Mouse (Mus musculus) CH12.LX (cell line): ENCODE measurements around the gene Irf2bp2. TPM values are rescaled to one million over a fixed set of nuclear protein-coding genes. Genes with fewer than 3 reads are reported as not detected.

Experiments used
- DNase-seq: peaks from one replicate; pipeline ENCODE4 v3.0.0-alpha.2; 2013; ENCODE audit errors: extremely low read depth
- H3K27ac ChIP-seq: 2 replicates; pipeline ENCODE4 v1.5.1; 2012; ENCODE audit warnings: low read depth, mild to moderate bottlenecking, control low read depth, moderate library complexity; ENCODE audit not compliant: insufficient read depth
- H3K27me3 ChIP-seq: replicated peaks from 2 replicates; pipeline ENCODE3; 2012; ENCODE audit warnings: inconsistent platforms
- H3K36me3 ChIP-seq, 2 experiments: replicated peaks in 1 of 2; 2 replicates each; pipeline versions ENCODE3 to v1.6.1; 2012; ENCODE audit warnings: inconsistent platforms in 1 of 2, low read length in 1 of 2, mild to moderate bottlenecking in 1 of 2, mixed read lengths in 1 of 2, moderate library complexity in 1 of 2; ENCODE audit not compliant: control insufficient read depth in 1 of 2, insufficient read depth in 1 of 2
- H3K4me1 ChIP-seq, 2 experiments: 2 replicates each; pipeline ENCODE4 v1.6.1; 2012; ENCODE audit warnings: inconsistent platforms in 1 of 2, moderate library complexity in 1 of 2; ENCODE audit not compliant: insufficient read depth in 2 of 2, control insufficient read depth in 1 of 2
- H3K4me2 ChIP-seq: 2 replicates; pipeline ENCODE4 v1.6.1; 2012; ENCODE audit warnings: low read depth, mild to moderate bottlenecking, control low read depth; ENCODE audit not compliant: poor library complexity, insufficient read depth, severe bottlenecking
- H3K4me3 ChIP-seq, 3 experiments: fragments of 150-350 bp in 1 of 3; sonication (generic) in 1 of 3; replicated peaks in 1 of 3; 2 replicates each; pipeline versions ENCODE3 to v1.5.1; 2011 to 2012; ENCODE audit warnings: low read depth in 2 of 3, low read length in 2 of 3, mild to moderate bottlenecking in 2 of 3, moderate library complexity in 2 of 3, control low read depth in 1 of 3, improper control_type of control experiment in 1 of 3, inconsistent platforms in 1 of 3, mixed read lengths in 1 of 3; ENCODE audit not compliant: poor library complexity in 1 of 3
- H3K79me2 ChIP-seq: replicated peaks from 2 replicates; pipeline ENCODE4 v1.6.1; 2012; ENCODE audit warnings: mild to moderate bottlenecking, moderate library complexity; ENCODE audit not compliant: control insufficient read depth, poor library complexity, insufficient read depth, severe bottlenecking; ENCODE audit errors: extremely low read depth
- H3K9ac ChIP-seq: 2 replicates; pipeline ENCODE4 v1.6.1; 2012; ENCODE audit warnings: low read depth, mild to moderate bottlenecking, control low read depth, moderate library complexity; ENCODE audit not compliant: insufficient read depth
- H3K9me3 ChIP-seq: replicated peaks from 2 replicates; pipeline ENCODE3; 2012; ENCODE audit warnings: low read length, inconsistent platforms, mixed read lengths
- BHLHE40 ChIP-seq: IDR thresholded peaks from 2 replicates; pipeline ENCODE4 v1.6.1; 2011; ENCODE audit warnings: mild to moderate bottlenecking, low read depth, low read length, improper control_type of control experiment
- CTCF ChIP-seq, 2 experiments: IDR thresholded peaks in 1 of 2; conservative IDR thresholded peaks in 1 of 2; 2 replicates each; pipeline ENCODE4 v1.5.1; 2011 to 2012; ENCODE audit warnings: low read depth in 2 of 2, low read length in 2 of 2, improper control_type of control experiment in 1 of 2, inconsistent platforms in 1 of 2, mild to moderate bottlenecking in 1 of 2, moderate library complexity in 1 of 2
- E2F4 ChIP-seq: IDR thresholded peaks from 2 replicates; pipeline ENCODE4 v1.6.1; 2011; ENCODE audit warnings: low read depth, low read length, improper control_type of control experiment; ENCODE audit not compliant: insufficient replicate concordance
- ELF1 ChIP-seq: IDR thresholded peaks from 2 replicates; pipeline ENCODE4 v1.6.1; 2014; ENCODE audit warnings: low read depth, mild to moderate bottlenecking, inconsistent platforms, low read length, improper control_type of control experiment
- EP300 ChIP-seq: IDR thresholded peaks from 2 replicates; pipeline ENCODE4 v1.6.1; 2011; ENCODE audit warnings: low read length, improper control_type of control experiment
- ETS1 ChIP-seq: conservative IDR thresholded peaks from 2 replicates; pipeline ENCODE4 v1.6.1; 2012; ENCODE audit warnings: low read depth, mild to moderate bottlenecking, inconsistent platforms, low read length, improper control_type of control experiment, moderate library complexity
- GABPA ChIP-seq: IDR thresholded peaks from 2 replicates; pipeline ENCODE4 v1.6.1; 2012; ENCODE audit warnings: low read depth, low read length, improper control_type of control experiment, inconsistent platforms; ENCODE audit not compliant: insufficient replicate concordance
- HCFC1 ChIP-seq: IDR thresholded peaks from 2 replicates; pipeline ENCODE4 v1.6.1; 2012; ENCODE audit warnings: low read depth, mild to moderate bottlenecking, inconsistent platforms, low read length, improper control_type of control experiment
- IRF4 ChIP-seq: IDR thresholded peaks from 2 replicates; pipeline ENCODE4 v1.6.1; 2014; ENCODE audit warnings: low read depth, mild to moderate bottlenecking, inconsistent platforms, low read length, improper control_type of control experiment
- JUN ChIP-seq: IDR thresholded peaks from 2 replicates; pipeline ENCODE4 v1.6.1; 2011; ENCODE audit warnings: low read depth, mild to moderate bottlenecking, low read length, improper control_type of control experiment, moderate library complexity; ENCODE audit not compliant: insufficient read depth
- JUND ChIP-seq: conservative IDR thresholded peaks from 2 replicates; pipeline ENCODE4 v1.6.1; 2011; ENCODE audit warnings: low read depth, low read length, improper control_type of control experiment
- MAX ChIP-seq: IDR thresholded peaks from 2 replicates; pipeline ENCODE4 v1.6.1; 2011; ENCODE audit warnings: low read length, improper control_type of control experiment
- MEF2A ChIP-seq: IDR thresholded peaks from 2 replicates; pipeline ENCODE4 v1.6.1; 2014; ENCODE audit warnings: low read depth, mild to moderate bottlenecking, inconsistent platforms, low read length, improper control_type of control experiment, borderline replicate concordance
- MYC ChIP-seq: IDR thresholded peaks from 2 replicates; pipeline ENCODE4 v1.6.1; 2011; ENCODE audit warnings: low read depth, mild to moderate bottlenecking, improper control_type of control experiment, low read length
- NELFE ChIP-seq: IDR thresholded peaks from 2 replicates; pipeline ENCODE4 v1.6.1; 2011; ENCODE audit warnings: low read depth, low read length, improper control_type of control experiment
- NRF1 ChIP-seq: IDR thresholded peaks from 2 replicates; pipeline ENCODE4 v1.6.1; 2014; ENCODE audit warnings: low read depth, mild to moderate bottlenecking, inconsistent platforms, low read length, improper control_type of control experiment, moderate library complexity
- RAD21 ChIP-seq: IDR thresholded peaks from 2 replicates; pipeline ENCODE4 v1.6.1; 2011; ENCODE audit warnings: low read depth, mild to moderate bottlenecking, low read length, improper control_type of control experiment, moderate library complexity
- RCOR1 ChIP-seq: conservative IDR thresholded peaks from 2 replicates; pipeline ENCODE4 v1.6.1; 2012; ENCODE audit warnings: low read depth, mild to moderate bottlenecking, inconsistent platforms, low read length, improper control_type of control experiment
- SIN3A ChIP-seq: IDR thresholded peaks from 2 replicates; pipeline ENCODE4 v1.6.1; 2012; ENCODE audit warnings: low read length, improper control_type of control experiment, inconsistent platforms
- TBP ChIP-seq: conservative IDR thresholded peaks from 2 replicates; pipeline ENCODE4 v1.6.1; 2011; ENCODE audit warnings: low read depth, low read length, improper control_type of control experiment
- TCF12 ChIP-seq: IDR thresholded peaks from 2 replicates; pipeline ENCODE4 v1.6.1; 2014; ENCODE audit warnings: low read depth, mild to moderate bottlenecking, inconsistent platforms, low read length, improper control_type of control experiment
- USF1 ChIP-seq: IDR thresholded peaks from 2 replicates; pipeline ENCODE4 v1.6.1; 2014; ENCODE audit warnings: low read depth, mild to moderate bottlenecking, inconsistent platforms, low read length, improper control_type of control experiment
- ZC3H11A ChIP-seq: IDR thresholded peaks from 2 replicates; pipeline ENCODE4 v1.6.1; 2012; ENCODE audit warnings: low read depth, mild to moderate bottlenecking, inconsistent platforms, low read length, improper control_type of control experiment
- ZNF384 ChIP-seq: IDR thresholded peaks from 2 replicates; pipeline ENCODE4 v1.6.1; 2012; ENCODE audit warnings: low read depth, low read length, improper control_type of control experiment, inconsistent platforms
- dilution Hi-C: fragments of 300-500 bp; cut with MboI; formaldehyde crosslinking; loops from 2 replicates; pipeline ENCODE4 v1.14.3; 2020; ENCODE audit warnings: low sequenced_read_pairs; ENCODE audit not compliant: extremely low pct_unique_long_range_greater_than_20kb, extremely low pct_ligation_motif_present
- in situ Hi-C: fragments of 300-500 bp; cut with MboI; formaldehyde crosslinking; loops from 3 replicates; pipeline ENCODE4 v1.14.3; 2019; ENCODE audit warnings: low sequenced_read_pairs, low pct_ligation_motif_present, low pct_unique_long_range_greater_than_20kb, mixed read lengths
- polyA plus RNA-seq: library from polyadenylated mRNA; unstranded; fragments of >175 nt; gene quantifications from 2 replicates; pipeline ENCODE4 v1.2.1, GENCODE M21; 2012; ENCODE audit warnings: low read depth; ENCODE audit not compliant: insufficient read length
- total RNA-seq, 2 experiments: library from RNA; depleted of rRNA; stranded (reverse); fragments of 300-350 nt in 1 of 2; fragments of >200 nt in 1 of 2; gene quantifications; 2 replicates each; pipeline ENCODE4 v1.2.3; 2012 to 2014

The Irf2bp2 gene
- total and polyA plus RNA-seq, 3 experiments = 19.9 to 31.2 (median 28.6) TPM

- Histone ChIP-seq H3K27ac (no peak overlapping the region), H3K4me1 (peaks cover 12 to 20% of the 10 kb centered on the region in 2 experiments), H3K79me2 (no peaks in the 10 kb centered on the region), H3K27me3 (no peaks in the 10 kb centered on the region), H3K4me3 (no peak overlapping the region), H3K9ac (no peak overlapping the region), H3K4me2 (no peak overlapping the region), H3K36me3 (no peaks in the 10 kb centered on the region), H3K9me3 (peaks cover 18% of the 10 kb centered on the region)
- dilution Hi-C loops = no loop called here
- in situ Hi-C loops = no loop called here
- DNase-seq = no peak
- no peak for TF ChIP-seq RCOR1
- TF ChIP-seq RAD21 = no peak
- no peak for TF ChIP-seq BHLHE40
- no peak for TF ChIP-seq MAX
- TF ChIP-seq NELFE = no peak
- TF ChIP-seq EP300 = no peak
- no peak for TF ChIP-seq ELF1
- TF ChIP-seq ZNF384 = no peak
- no peak for TF ChIP-seq ZC3H11A
- TF ChIP-seq MYC = no peak
- no peak for TF ChIP-seq MEF2A
- no peak for TF ChIP-seq CTCF (conservative IDR thresholded peaks at IDR 0.05 in 1 of 2, IDR thresholded peaks at IDR 0.05 in 1 of 2; ENCODE audit: low read depth in 2 of 2, low read length in 2 of 2)
- TF ChIP-seq SIN3A = no peak
- no peak for TF ChIP-seq E2F4
Observed at GRCm38 (mm10) chr8:126639161-126639560, 45.4 kb upstream of the Irf2bp2 start.

- TF ChIP-seq EP300 (no peak), RAD21 (no peak), NRF1 (no peak), SIN3A (no peak), MAX (no peak), RCOR1 (no peak), IRF4 (no peak), MYC (no peak), USF1 (no peak), HCFC1 (no peak), ZNF384 (no peak), GABPA (no peak), ZC3H11A (no peak), JUND (no peak), NELFE (no peak), TBP (no peak), TCF12 (no peak), ETS1 (no peak), JUN (no peak)
- H3K79me2 ChIP-seq = no peaks in the 10 kb centered on the region
- in situ Hi-C loops = no loop called here
- no peak overlapping the region for H3K4me2 ChIP-seq
- H3K36me3 ChIP-seq = no peaks in the 10 kb centered on the region
- no peak overlapping the region for H3K4me3 ChIP-seq
- dilution Hi-C loops = no loop called here
- H3K9ac ChIP-seq = no peak overlapping the region
- no peaks in the 10 kb centered on the region for H3K27me3 ChIP-seq
- peaks cover 18% of the 10 kb centered on the region for H3K9me3 ChIP-seq
- peaks cover 11 to 20% of the 10 kb centered on the region in 2 experiments for H3K4me1 ChIP-seq
- H3K27ac ChIP-seq = no peak overlapping the region
- DNase-seq = no peak
Observed at GRCm38 (mm10) chr8:126638027-126638426, 44.2 kb upstream of the Irf2bp2 start.
